Comparison of ENCODE assay signal across 19 mouse cellular contexts in the genomic region with DNA sequence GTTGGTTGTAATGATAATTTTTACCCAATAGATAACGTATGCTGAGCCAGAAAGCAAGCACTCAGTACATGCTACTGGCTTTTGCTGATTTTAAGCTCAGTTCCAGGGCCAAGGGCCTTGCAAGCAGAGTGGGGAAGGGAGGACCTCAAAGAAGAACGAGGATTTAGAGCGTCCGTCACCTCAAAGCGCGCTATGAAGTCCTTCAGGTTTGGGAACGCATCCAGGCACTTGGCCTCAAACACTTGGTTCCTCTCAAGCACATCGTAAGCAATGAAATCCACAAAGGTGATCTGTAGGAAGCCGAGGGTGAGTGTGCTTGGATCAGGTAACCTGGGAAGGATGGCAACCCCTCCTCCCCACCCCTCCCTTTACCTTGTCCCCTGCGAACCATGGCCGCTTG. TPM values are rescaled to one million over a fixed set of nuclear protein-coding genes. Genes with fewer than 3 reads are reported as not detected.
"Had no signal": no experiment of that assay in that cellular context is flagged by ENCODE, and none has a peak within 500 bp of the region (broad histone marks: within the 10 kb centered on the region; RNA-seq: fewer than 3 reads in every experiment).

No protein-coding gene starts in this region.

- DNase-seq: kidney, adult 2 months; kidney, postnatal 14 days; layer of hippocampus, postnatal 36 days; right cerebral cortex, postnatal 14 days; thymus, adult 18-20 months; thymus, postnatal 14 days had no signal

- H3K9ac ChIP-seq: intestine, embryonic 15.5 days; kidney, embryonic 15.5 days; limb, embryonic 15.5 days; liver, embryonic 12.5 days; midbrain, embryonic 12.5 days had no signal

- H3K36me3 ChIP-seq: intestine, embryonic 15.5 days; kidney, embryonic 15.5 days; limb, embryonic 15.5 days; liver, embryonic 12.5 days; midbrain, embryonic 12.5 days had no signal

- H3K27me3 ChIP-seq: intestine, embryonic 15.5 days; kidney, embryonic 15.5 days; limb, embryonic 15.5 days; liver, embryonic 12.5 days had no signal

- H3K4me3 ChIP-seq: intestine, embryonic 15.5 days; kidney, embryonic 15.5 days; limb, embryonic 15.5 days; liver, embryonic 12.5 days; megakaryocyte, embryonic 14.5 days; midbrain, embryonic 12.5 days had no signal

- H3K27ac ChIP-seq: intestine, embryonic 15.5 days; kidney, embryonic 15.5 days; limb, embryonic 15.5 days; liver, embryonic 12.5 days; macrophage; midbrain, embryonic 12.5 days had no signal

- H3K9me3 ChIP-seq: intestine, embryonic 15.5 days; kidney, embryonic 15.5 days; limb, embryonic 15.5 days; liver, embryonic 12.5 days; megakaryocyte, embryonic 14.5 days; midbrain, embryonic 12.5 days had no signal

- H3K4me2 ChIP-seq: intestine, embryonic 15.5 days; kidney, embryonic 15.5 days; limb, embryonic 15.5 days; liver, embryonic 12.5 days; midbrain, embryonic 12.5 days had no signal

- ATAC-seq: intestine, embryonic 15.5 days; liver, embryonic 12.5 days had no signal

RNA-seq across cellular contexts. Expression of gene Gstm6, which starts 14.9 kb away (rescaled TPM):
- polyA plus RNA-seq: macrophage had no signal

RNA-seq across cellular contexts. Expression of gene Gstm3, which starts 40.4 kb away (rescaled TPM):
- total RNA-seq: layer of hippocampus, postnatal 36 days; left cerebral cortex, adult 8-10 months; left cerebral cortex, postnatal 25 days; midbrain, postnatal 0 days had no signal
- polyA plus RNA-seq: limb, embryonic 11.5 days; limb, embryonic 15.5 days; macrophage; midbrain, embryonic 12.5 days; midbrain, postnatal 0 days; neural tube, embryonic 11.5 days; spleen, adult 2 months had no signal

RNA-seq across cellular contexts. Expression of gene Eps8l3, which starts 51.7 kb away (rescaled TPM):
- total RNA-seq: layer of hippocampus, postnatal 36 days; left cerebral cortex, adult 8-10 months; left cerebral cortex, postnatal 25 days; midbrain, postnatal 0 days had no signal
- polyA plus RNA-seq: kidney, embryonic 15.5 days; limb, embryonic 11.5 days; limb, embryonic 15.5 days; liver, embryonic 12.5 days; macrophage; midbrain, embryonic 12.5 days; midbrain, postnatal 0 days had no signal
